Mouse (Mus musculus) spleen, adult 18-20 months (tissue): ENCODE data around the gene Klk1b4.
"Not testable (repeated sequence)": the region's sequence is repeated elsewhere in the genome, so short reads cannot be mapped to it uniquely, and the experiment has no call there.

Source experiments
- DNase-seq, 2 experiments: peaks; one replicate each; pipeline ENCODE4 v3.0.0; 2022; ENCODE audit warnings: mixed read lengths in 2 of 2

The Klk1b4 gene

DNA sequence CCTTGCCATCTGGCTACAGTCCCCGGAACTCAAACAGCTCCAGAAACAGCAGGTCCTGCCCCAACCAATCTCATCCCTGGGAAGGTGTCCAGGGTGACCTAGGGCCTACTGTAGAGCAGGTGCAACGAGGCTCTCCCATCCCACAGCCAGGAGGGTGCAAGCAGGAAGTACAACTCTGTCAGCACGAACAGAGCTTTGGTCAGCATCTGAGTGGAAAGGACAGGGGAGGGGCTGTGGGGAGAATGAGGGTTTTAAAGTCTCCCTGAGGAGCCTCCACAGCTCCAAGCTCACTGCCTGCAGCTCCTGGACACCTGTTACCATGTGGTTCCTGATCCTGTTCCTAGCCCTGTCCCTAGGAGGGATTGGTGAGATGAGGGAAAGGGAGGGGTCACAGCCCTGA is at the start of gene Klk1b4:
TSS of gene Klk1b4 (plus strand) at position 301 of the 400 bp plus-strand sequence.
- not testable (repeated sequence) for DNase-seq

GRCm38 (mm10) chr7:44179299-44180045 is 27.8 kb upstream of the Klk1b4 start:
- DNase-seq, result no peak

DNA sequence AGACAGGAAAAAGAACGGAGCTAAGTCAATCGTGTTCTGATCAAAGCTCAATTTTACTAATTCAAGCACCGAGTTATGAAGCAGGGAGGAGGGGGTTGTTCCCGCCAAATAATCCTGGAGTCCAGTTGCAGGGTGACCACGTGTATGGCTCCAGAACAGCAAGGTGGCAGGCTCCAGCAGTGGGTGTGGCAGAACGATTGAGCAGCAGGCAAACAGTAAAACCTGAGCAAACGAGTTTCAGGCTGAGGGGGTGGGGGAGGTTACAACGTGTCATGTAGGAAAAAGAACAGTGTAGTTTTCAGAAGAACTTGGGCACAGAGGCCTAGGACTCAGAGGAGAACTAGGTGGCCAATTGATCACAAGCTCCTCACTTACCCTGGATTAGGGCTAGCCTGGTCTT is 20.7 kb upstream of the Klk1b4 start:
- DNase-seq, result not testable (repeated sequence)

DNA sequence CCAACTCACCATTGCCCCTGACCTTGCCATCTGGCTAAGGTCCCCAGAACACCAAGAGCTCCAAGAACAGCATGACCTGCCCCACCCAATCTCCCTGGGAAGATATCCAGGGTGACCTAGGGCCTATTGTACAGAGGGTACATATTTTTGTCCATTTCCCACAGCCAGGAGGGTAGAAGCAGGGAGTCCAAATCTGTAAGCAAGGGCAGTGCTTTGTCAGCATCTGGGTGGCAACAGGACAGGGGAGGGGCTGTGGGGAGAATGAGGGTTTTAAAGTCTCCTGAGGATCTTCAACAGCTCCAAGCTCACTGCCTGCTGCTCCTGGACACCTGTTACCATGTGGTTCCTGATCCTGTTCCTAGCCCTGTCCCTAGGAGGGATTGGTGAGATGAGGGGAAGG is 19.3 kb upstream of the Klk1b4 start, which contains the start of gene Klk1b24:
TSS of gene Klk1b24 (plus strand) at position 301 of the 400 bp plus-strand sequence.
- not testable (repeated sequence) for DNase-seq

DNA sequence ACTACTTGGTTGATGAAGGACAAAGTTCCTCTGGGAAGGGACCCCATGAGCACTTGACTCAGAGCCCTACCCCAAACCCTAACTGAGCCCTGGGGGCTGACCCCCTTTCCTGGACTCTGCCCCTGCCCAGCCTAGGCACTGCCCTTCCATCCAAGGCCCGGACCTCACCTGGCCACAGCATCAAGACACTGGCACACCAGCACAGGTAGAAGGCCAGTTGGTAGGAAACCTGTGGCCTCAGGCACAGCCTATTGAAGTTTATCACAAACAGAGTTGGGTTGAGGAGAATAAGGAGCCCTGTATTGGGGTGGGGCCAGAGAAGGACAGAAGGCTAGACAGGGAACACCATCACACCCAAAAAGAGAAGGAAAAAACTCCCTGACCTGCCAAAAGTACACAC is 13.8 kb upstream of the Klk1b4 start:
- not testable (repeated sequence) for DNase-seq

- DNase-seq, result no peak
Measured at GRCm38 (mm10) chr7:44197891-44198290, 9.3 kb upstream of the Klk1b4 start, which contains the start of gene Klk1b3. Gene Klk1b3 (plus strand): TSS chr7:44198191.

- DNase-seq, result no peak
Measured at GRCm38 (mm10) chr7:44208307-44208706, 1.1 kb downstream of the Klk1b4 start.

GRCm38 (mm10) chr7:44215645-44216044 is 8.4 kb downstream of the Klk1b4 start, which contains the start of gene Klk1b5:
Gene Klk1b5 (plus strand): TSS chr7:44215945.
- no peak for DNase-seq

GRCm38 (mm10) chr7:44221601-44222000 is 14.4 kb downstream of the Klk1b4 start:
- DNase-seq, result not testable (repeated sequence)

DNA sequence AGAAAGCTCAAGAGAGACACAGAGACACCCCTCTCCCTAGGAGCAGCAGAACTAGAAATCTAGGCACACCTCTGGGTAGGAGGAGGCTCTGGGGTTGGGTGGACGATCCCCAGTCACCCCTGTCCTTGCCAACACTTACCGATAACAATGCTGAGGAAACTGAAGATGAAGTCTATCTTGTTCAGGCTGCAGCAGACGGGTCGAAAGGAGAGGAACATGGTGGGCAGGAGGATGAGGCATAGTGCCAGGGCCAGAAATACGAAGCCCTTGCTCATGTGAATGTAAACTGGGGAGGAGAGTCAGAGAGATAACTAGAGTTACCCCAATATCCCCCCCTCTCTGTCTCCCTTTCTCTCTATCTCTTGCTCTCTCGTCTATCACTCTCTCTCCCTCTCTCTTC is 15.1 kb downstream of the Klk1b4 start:
- not testable (repeated sequence) for DNase-seq

GRCm38 (mm10) chr7:44225076-44225475 is 17.8 kb downstream of the Klk1b4 start, which contains the start of gene Klk1:
Gene Klk1 (plus strand): TSS chr7:44225360.
- no peak for DNase-seq

GRCm38 (mm10) chr7:44235909-44236308 is 28.7 kb downstream of the Klk1b4 start, which contains the start of gene Gm36864:
Gene Gm36864 (plus strand): TSS chr7:44236177.
- no peak for DNase-seq

DNA sequence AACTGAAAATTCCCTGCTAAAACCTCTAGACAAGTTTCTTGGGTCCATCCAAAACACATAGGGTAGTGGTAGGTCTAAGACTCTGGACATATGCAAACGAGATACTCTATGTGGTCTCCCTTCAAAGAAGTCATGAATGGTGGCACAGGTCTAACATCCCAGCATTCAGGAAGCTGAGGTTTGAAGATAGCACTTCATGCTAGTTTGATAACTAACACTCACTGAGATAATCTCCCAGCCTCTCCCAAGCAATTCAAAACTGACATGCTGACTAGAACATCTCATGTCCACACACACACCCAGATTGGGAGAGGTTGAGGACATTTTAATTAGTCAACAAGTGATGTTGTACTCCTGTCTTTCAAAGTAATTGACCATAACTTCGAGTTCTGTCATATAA is 32.7 kb downstream of the Klk1b4 start:
- no peak for DNase-seq

DNA sequence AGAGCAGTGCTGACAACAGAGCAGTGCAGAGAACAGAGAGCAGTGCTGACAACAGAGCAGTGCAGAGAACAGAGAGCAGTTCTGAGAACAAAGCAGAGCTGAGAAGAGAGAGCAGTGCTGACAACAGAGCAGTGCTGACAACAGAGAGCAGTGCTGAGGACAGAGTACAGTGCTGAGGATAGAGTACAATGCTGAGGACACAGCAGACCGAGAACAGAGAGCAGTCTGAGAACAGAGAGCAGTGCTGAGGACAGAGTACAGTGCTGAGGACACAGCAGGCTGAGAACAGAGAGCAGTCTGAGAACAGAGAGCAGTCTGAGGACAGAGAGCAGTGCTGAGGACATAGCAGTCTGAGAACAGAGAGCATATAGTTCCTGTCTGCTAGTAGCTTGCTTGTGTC is 33.5 kb downstream of the Klk1b4 start:
- DNase-seq, result no peak

DNA sequence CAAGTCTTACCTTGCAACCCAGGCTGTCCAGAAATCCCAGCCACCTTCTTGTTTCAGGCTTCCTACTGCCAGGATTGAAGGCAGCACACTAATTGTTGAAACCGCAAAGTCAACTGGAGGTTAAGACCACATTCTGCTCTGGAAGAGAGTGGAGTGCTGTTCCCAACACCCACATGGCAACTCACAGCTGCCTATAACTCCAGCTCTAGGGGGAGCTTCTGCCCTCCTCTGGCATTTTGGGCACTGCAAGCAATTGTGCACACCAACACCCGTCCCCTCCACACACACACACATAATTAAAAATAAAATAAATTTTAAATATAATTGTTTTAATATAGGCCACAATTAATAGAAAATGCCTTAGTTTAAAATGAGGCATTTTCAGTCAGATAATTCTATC is 33.9 kb downstream of the Klk1b4 start:
- no peak for DNase-seq

- no peak for DNase-seq
Measured at GRCm38 (mm10) chr7:44244080-44244479, 36.8 kb downstream of the Klk1b4 start.

DNA sequence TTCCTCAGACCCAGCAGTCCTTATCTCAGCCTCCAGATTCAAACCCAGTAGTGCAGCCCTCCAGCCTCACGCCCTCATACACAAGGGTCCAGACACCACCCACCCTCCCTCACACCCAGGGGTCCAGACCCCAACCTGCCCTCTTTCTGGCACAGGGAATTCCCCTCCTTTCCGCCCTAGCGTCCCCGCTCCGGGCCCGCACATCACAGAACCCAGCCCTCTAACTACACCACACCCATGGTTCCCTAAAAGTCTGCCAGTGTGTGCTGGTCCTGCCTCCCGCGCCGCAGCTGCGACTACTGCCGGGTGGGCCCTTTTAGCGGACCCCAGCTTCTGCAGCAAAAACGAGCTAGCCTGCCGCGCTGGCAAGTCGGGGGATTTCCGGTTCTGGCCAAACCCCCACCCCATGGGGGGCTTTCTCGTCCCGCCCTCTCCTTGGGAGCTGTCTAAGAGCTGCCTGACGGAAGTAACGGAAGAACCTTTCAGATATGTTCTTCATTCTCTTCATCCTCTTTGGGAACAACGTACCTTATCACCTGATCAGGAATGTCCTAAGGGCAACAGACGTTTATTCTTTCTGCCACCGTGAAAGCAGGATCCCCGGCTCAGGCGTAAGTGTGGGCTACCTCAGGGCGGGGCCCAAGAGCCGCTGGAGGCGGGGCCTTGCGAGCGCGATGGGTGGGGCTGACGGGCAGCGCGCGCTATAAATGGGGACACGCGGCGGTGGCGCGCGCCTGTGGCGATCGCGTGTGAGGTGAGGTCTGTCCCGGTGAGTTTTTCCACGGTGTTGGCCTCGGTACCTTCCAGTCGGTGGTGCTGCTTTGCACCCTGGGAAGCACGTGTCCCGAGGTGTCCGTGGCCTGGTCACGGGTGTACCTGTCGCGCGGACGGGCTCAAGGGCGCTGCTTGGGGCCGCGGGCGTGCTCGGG is 39.1 kb downstream of the Klk1b4 start, which contains the start of the genes 1700028J19Rik and 2410002F23Rik:
TSS of gene 1700028J19Rik (minus strand) at position 641 of the 929 bp plus-strand sequence.
TSS of gene 2410002F23Rik (plus strand) at position 668 of the 929 bp plus-strand sequence.
- peak; percentile 84 to 95 for DNase-seq

DNA sequence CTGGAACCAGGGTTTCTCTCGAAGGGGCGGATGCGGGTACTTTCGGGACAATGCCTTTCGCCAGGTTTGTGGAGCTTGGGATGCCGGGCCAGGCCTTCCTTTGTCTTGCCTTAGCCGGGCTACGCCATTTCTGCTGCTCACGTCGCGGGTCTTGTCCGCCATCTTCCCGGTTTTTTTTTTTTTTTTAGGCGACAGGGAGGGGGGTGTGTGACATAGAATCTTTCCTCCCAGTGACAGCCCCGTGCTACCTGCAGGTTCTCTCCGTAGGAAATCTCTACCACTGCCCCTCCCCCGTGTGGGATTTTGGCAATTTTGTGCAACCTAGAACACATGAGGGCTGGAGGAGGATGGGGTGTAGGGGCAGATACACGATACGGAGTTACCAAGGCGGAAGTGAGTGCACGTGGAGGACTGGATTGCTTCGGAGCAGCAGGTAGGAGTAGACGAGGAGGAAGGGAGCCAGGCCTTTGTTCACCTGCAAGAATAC is 39.8 kb downstream of the Klk1b4 start:
- peak in 1 of 2 experiments; percentile 53 for DNase-seq

- DNase-seq, result no peak
Measured at GRCm38 (mm10) chr7:44247971-44248370, 40.7 kb downstream of the Klk1b4 start.

- DNase-seq, result no peak
Measured at GRCm38 (mm10) chr7:44249248-44249647, 42.0 kb downstream of the Klk1b4 start.

GRCm38 (mm10) chr7:44250732-44251275 is 43.6 kb downstream of the Klk1b4 start:
- peak in 1 of 2 experiments; percentile 6 for DNase-seq

GRCm38 (mm10) chr7:44253023-44253616 is 45.9 kb downstream of the Klk1b4 start:
- DNase-seq, result no peak
